In genomic region chr3:101398877-101399276, GRCm38 (mm10) we compare ENCODE assay signal across 9 mouse cellular contexts. TPM values are rescaled to one million over a fixed set of nuclear protein-coding genes. Genes with fewer than 3 reads are reported as not detected.
DNase-seq lines count a peak whose midpoint lies in the region; ATAC-seq and TF ChIP-seq lines count a peak whose summit lies in the region.
"Had no signal": no experiment of that assay in that cellular context is flagged by ENCODE, and none has a peak within 500 bp of the region (broad histone marks: within the 10 kb centered on the region; RNA-seq: fewer than 3 reads in every experiment).

No protein-coding gene starts in this region.

- H3K27me3 ChIP-seq in neural tube, embryonic 11.5 days (ENCODE audit: control insufficient read depth, insufficient read depth, low read length): no peaks in the 10 kb centered on the region
- no peaks in the 10 kb centered on the region for H3K27me3 ChIP-seq in intestine, postnatal 0 days (replicated peaks; ENCODE audit: control insufficient read depth, insufficient read depth, low read length)
- H3K27me3 ChIP-seq: CH12.LX had no signal

- peak; percentile 50 for TF ChIP-seq CTCF in intestine, postnatal 0 days (IDR thresholded peaks at IDR 0.05; ENCODE audit: low read depth)

- ATAC-seq in neural tube, embryonic 11.5 days (ENCODE audit: insufficient read depth, low FRiP score, low TSS enrichment): no peak
- ATAC-seq in intestine, postnatal 0 days: no peak

- no peaks in the 10 kb centered on the region for H3K36me3 ChIP-seq in neural tube, embryonic 11.5 days (ENCODE audit: control insufficient read depth, insufficient read depth, low read length)
- no peaks in the 10 kb centered on the region for H3K36me3 ChIP-seq in intestine, postnatal 0 days (ENCODE audit: control insufficient read depth, insufficient read depth)

- peaks cover 57% of the 10 kb centered on the region for H3K4me1 ChIP-seq in neural tube, embryonic 11.5 days (ENCODE audit: control insufficient read depth, insufficient read depth, low read length)
- peaks cover 31% of the 10 kb centered on the region for H3K4me1 ChIP-seq in intestine, postnatal 0 days (replicated peaks; ENCODE audit: control insufficient read depth, insufficient read depth, low read length)

- no peak overlapping the region for H3K9ac ChIP-seq in neural tube, embryonic 11.5 days (ENCODE audit: low read length)
- no peak overlapping the region for H3K9ac ChIP-seq in intestine, postnatal 0 days (ENCODE audit: low read depth, low read length)

- H3K27ac ChIP-seq in neural tube, embryonic 11.5 days (ENCODE audit: low read depth, low read length): peak overlapping the region; percentile 70
- no peak overlapping the region; the same call in 1 of the 2 replicates for H3K27ac ChIP-seq in intestine, postnatal 0 days (ENCODE audit: low read depth, low read length)

- H3K9me3 ChIP-seq in neural tube, embryonic 11.5 days (ENCODE audit: control insufficient read depth, low read length): no peaks in the 10 kb centered on the region
- H3K9me3 ChIP-seq in intestine, postnatal 0 days (ENCODE audit: control insufficient read depth): no peaks in the 10 kb centered on the region

- no peak overlapping the region for H3K4me2 ChIP-seq in neural tube, embryonic 11.5 days (ENCODE audit: low read depth)
- 0 out of 2 replicates have a peak overlapping the region, but pooled peaks have one; percentile 9 for H3K4me2 ChIP-seq in intestine, postnatal 0 days (replicated peaks; ENCODE audit: low read depth)

- intact Hi-C loops in heart, postnatal 25 days (cut with DNase I): no loop called here

- DNase-seq in heart, adult 11 months: peak; percentile 93
- DNase-seq in heart, postnatal 25 days (ENCODE audit: low spot score): no peak
- DNase-seq in neural tube, embryonic 11.5 days (ENCODE audit: low spot score): no peak
- no peak for DNase-seq in neural tube, embryonic 10.5 days (ENCODE audit: extremely low spot score, low spot score)
- DNase-seq in frontal cortex, postnatal 14 days (ENCODE audit: low spot score in 2 of 2): no peak
- no peak for DNase-seq in frontal cortex, adult 2 months (ENCODE audit: extremely low spot score in 1 of 2, low spot score in 1 of 2)
- no peak for DNase-seq in spleen, postnatal 14 days (ENCODE audit: low spot score in 2 of 2)

- no peak overlapping the region for H3K4me3 ChIP-seq in neural tube, embryonic 11.5 days (ENCODE audit: low read depth, low read length)
- H3K4me3 ChIP-seq in intestine, postnatal 0 days (ENCODE audit: low read depth, low read length): no peak overlapping the region

- 52% methylated on average over 2 of the region's 2 CpGs for WGBS in neural tube, embryonic 11.5 days
- WGBS in intestine, postnatal 0 days: 80% methylated on average over 2 of the region's 2 CpGs

RNA-seq across cellular contexts. Expression of gene Igsf3, which starts 22.0 kb away (rescaled TPM):
- total RNA-seq in heart, postnatal 25 days (2021): 10 to 100 TPM; 11.6 to 12.5 TPM
- polyA plus RNA-seq in neural tube, embryonic 11.5 days (2014; fragmentation: Nextera tagmentation; extraction: Ambion mirVana): 22.7 and 24.6 TPM in 2 replicates
- 13.0 and 14.2 TPM in 2 replicates for polyA plus RNA-seq in intestine, postnatal 0 days (2015; fragmentation: Nextera tagmentation; extraction: Ambion mirVana)
- 13.4 TPM in 2 replicates for polyA plus RNA-seq in frontal cortex, adult 2 months (2012; rRNA removed)
